Mouse (Mus musculus) right cerebral cortex, adult 18-20 months (tissue): ENCODE data around the gene Clca4b.
"Not testable (repeated sequence)": the region's sequence is repeated elsewhere in the genome, so short reads cannot be mapped to it uniquely, and the experiment has no call there.

ENCODE experiments used
- DNase-seq: peaks from one replicate; pipeline ENCODE4 v3.0.0; 2022; ENCODE audit warnings: mixed read lengths

Clca4b gene

DNA sequence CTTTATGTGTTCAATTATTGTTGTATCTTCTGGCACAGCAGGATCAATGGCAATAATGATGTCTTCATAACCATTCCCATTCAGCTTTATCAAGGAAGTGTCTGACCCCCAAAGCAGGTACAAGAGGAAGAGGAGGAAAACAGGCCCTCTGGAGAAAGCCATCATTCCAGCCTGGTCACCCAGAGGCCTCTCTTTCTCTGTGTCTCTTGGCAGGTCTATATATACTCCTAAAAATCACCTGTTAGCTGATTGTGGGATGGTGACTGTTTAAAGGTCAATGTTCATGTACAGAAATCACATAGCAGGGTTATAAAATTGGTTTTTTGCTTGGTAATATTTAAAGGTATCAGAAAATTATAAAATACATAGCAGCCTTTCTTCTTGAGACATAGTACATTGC, at the start of gene Clca4b:
TSS of gene Clca4b (minus strand) at position 195 of the 400 bp plus-strand sequence.
- DNase-seq, result no peak

DNA sequence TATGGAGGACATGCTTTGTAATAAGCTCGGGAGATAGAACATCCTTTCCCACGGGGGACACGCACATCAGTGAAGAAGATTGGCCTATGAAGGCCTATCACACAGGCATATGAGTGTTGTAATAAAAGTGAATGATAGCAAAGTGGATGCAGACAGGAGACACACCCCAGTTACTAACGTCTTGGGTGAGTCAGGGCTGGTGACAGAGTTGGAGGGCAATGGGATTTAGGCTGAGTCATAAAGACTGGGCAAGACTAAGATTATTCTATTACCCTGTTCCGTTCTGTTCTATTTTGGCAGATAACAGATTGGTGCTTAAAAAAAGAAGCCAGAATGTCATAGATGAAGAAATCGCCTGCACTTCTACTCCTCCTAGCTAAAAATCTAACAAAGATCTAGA, 48.2 kb upstream of the Clca4b start:
- DNase-seq, result no peak

DNA sequence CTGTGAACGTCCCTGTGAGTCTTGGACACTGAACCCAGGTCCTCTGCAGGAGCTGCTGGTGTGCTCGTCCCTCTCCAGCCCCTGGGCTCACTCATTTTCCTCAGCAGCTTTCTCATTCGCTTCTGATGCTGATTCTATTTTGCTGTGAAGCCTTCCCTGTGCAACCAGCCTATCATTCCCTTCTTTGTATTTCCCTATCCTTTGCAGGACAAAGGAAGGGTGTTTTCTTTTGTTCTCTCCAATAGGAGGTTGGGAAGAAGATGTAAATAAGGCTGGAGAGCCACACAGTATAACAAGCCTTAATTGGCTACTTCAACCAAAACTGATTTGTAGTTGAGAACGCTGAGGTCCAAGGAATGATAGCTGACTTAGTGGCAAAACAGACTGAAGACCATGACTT, 45.3 kb upstream of the Clca4b start:
- DNase-seq, result no peak

DNA sequence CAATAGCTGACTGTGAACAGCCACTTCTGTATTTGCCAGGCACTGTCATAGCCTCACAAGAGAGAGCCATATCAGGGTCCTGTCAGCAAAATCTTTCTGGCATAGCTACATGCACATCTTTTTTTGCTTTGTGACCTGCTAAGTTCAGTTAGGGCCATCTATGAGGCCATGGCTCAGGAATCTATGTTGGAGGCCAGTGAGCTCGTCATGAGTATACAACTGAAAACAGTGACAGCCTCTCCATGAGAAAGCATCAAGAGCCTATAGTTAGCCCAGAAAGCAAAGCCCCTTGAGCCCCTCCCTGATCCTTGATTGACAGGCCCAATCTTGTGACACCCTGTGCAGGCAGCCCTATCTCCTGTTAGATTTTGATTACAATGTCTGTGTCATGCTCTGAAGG, 43.8 kb upstream of the Clca4b start:
- DNase-seq, result no peak

DNA sequence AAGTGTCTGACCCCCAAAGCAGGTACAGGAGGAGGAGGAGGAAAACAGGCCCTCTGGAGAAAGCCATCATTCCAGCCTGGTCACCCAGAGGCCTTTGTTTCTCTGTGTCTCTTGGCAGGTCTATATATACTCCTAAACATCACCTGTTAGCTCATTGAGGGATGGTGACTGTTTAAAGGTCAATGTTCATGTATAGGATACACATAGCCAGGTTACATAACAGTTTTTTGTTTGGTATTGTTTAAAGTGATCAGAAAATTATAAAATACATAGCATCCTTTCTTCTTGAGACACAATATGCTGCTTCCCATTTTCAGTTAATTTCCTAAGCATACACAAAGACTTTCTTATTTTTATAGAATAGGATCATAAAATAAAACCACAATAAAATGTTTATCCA, 42.6 kb upstream of the Clca4b start, which contains the start of gene Clca4a:
TSS of gene Clca4a (minus strand) at position 101 of the 400 bp plus-strand sequence.
- DNase-seq, result no peak

DNA sequence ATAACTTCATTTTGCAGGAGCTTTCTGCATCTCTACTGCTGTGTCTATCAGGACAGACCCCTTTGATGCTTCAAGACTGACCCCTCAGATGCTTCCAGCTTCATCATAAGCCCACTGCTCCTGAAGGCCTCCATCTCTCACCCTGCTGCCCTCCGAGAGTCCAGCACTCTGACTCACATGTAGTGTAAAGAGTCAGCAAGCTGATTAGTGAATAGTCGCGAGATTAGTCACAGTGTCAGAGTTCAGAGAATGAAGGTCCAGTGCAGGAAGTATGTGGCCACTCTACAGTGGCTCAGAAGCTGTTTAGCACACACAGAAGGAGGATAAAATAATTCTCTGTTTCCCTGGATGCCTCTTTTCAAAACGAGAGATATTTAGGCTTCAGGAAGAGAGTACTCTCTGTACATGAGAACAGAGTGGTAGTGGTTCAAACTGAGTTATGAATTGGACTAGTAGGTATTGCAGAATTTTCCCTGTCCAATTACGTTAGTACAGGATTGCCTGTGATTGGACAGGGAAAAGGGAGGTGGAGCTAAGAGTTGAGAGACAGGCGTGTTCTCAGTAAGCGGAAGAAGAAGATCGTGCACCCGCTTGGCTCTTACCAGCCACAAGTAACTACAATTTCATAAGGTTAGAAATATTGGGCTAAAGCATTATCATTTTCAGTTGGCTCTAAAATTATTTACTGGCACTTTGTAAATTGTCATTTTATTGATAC, 39.4 kb upstream of the Clca4b start:
- DNase-seq, result no peak

DNA sequence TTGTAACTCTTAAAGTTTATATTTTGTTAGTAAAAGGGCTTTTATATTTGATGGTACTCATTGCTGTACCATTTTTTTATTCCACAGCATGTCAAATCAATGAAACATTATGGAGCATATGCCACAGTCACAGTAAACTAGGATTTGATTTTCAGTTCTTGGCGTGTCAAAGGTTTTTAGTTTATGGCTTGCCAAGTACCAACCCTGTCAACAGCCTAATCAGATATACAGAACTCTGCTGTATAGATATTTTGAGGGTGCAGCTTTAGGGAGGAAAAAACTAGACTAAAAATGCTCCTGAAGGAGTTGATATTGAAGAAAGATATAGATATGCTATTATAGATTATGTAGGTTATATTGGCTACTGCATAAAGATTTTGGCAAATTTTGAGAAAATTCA, 37.4 kb upstream of the Clca4b start:
- DNase-seq, result no peak

DNA sequence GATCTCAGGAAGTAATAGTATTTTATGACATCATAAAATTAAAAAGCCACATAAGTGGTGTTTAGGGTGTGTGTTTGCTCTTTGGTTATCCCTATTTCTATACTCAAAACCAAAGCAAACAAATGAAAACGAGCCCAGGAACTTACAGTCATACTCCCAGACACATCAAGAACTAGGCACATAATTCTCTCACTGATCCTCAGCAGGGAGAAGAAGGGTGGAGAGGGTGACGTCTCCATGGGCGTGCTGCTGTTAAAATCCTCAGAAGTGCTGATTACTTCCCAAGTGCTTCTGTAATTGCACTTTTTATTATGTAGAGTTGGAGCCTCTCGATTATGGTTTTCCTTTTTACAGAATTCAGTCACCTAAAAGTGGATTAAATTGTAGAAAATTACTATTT, 33.7 kb upstream of the Clca4b start:
- DNase-seq, result no peak

DNA sequence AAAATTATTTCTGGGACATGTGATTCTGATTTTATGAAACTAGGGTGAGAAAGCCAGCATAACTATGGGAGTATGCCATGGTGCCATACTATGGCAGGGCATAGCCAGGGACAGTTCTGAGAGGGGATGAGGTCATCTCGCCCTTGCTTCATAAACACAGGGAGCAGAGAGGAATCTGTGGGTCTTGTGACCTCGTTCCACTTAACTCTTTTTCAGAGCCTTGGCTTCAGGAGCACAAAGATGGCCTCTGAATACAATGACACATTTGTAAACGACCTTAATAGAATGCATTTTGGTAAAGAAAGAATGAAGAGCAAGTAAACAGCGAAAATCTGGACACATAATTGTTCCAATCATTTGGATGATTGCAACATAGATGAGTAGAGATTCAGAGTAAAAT, 18.5 kb upstream of the Clca4b start:
- no peak for DNase-seq

DNA sequence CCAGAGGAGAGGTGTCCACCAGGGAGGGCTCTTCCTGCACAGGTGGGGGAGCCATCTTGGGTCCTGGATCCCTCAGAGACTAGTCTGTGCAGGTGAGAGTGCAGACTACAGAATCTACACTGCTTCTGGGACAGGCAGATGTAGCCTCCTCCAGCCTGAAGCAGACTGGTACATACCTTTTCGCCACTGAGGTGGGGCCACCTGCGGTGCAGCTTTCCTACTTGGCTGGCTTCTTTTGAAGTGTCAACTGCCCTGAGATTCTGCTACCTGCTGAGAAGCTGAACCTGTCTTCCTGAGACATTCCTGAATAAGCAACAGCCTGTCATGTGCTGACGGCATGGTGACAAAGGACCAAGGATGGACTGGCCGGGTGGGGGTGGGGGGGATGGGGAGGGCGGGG, 15.0 kb upstream of the Clca4b start:
- not testable (repeated sequence) for DNase-seq

DNA sequence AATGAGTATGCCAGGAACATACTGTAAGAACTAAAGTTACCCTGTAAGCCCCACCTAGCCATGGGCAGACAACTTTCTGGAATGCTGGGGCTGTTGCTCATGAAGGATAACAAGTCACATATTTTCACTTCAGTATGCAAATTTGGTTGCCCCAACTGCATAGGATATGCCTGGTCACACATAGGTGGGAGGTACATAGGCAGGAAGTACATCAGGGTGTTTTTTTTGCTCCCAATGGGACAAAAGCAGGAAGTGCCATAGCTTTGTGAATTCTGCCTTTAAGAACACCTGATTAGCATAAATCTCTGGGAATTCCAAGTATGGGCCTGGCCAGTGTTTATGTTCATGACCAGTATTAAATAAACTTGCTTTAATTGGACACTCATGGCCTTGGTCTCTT, 1.3 kb upstream of the Clca4b start:
- not testable (repeated sequence) for DNase-seq

DNA sequence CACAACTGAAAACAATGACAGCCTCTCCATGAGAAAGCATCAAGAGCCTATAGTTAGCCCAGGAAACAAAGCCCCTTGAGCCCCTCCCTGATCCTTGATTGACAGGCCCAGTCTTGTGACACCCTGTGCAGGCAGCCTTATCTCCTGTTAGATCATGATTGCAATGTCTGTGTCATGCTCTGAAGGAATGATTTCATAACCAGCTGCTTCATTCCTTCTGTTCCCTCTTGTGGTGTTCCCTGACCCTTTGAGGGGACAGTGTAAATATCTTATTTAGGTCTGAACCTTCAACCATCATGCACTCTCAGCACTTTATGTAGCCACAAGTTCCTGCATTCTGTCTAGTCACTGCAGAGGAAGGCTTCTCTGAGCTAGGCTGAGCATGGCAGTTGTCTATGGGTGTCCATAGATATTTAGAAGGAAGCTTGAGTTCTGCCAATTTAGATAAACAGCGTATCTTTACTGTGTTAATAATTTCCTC, 722 bp upstream of the Clca4b start:
- DNase-seq, result no peak

DNA sequence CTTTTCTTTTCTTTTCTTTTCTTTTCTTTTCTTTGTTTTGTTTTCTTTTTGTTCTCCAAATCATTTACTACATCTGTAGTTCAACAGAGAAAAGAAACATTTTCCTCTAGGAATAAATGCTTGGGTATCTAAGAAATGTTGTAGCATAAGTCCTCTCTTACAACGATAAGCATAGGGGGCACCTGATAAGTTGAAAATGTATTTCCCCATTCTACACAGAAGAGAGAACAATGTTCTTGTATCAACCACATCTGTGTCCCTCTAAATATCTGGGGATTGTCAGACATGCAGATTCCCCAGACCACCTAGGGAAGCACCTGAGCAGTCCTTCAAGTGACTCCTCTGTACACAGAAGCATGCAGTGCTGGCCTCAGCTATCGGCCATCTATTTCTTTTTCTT, 18.3 kb downstream of the Clca4b start:
- no peak for DNase-seq

DNA sequence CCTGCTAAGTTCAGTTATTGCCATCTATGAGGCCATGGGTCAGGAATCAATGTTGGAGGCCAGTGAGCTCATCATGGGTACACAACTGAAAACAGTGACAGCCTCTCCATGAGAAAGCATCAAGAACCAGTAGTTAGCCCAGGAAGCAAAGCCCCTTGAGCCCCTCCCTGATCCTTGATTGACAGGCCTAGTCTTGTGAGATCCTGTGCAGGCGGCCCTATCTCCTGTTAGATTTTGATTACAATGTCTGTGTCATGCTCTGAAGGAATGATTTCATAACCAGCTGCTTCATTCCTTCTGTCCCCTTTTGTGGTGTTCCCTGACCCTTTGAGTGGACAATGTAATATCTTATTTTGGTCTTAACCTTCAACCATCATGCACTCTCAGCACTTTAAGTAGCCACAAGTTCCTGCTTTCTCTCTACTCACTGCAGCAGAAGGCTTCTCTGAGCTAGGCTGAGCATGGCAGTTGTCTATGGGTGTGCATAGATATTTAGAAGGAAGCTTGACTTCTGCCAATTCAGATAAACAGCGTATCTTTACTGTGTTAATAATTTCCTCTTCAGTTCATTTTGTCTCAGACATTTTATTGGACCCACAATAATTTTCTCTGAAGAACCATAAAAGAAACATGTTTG, 35.2 kb downstream of the Clca4b start:
- DNase-seq, result no peak

DNA sequence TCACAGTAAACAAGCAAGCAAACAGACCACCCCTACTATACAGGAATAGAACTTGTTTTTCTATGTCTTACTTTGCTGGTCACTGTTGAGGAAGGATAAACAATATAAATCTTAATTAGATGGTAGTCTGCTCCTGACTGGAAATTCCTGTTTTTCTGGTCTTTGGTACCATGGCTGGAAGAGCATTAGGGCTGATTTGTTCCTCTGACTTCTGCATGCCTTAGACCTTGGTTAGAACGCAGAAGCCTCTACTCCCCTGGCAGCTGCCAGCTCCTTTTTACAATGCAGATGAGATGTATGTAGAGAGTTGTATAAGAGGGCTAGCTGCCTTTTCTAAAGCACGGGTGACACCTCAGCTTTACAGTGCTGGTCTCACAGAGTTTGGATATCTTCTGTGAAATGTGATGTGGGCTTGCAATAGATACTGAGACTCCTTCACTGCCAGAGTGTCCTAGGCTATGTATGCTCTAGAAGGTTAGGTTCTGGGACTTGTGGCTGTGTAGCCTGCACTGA, 42.0 kb downstream of the Clca4b start:
- no peak for DNase-seq

DNA sequence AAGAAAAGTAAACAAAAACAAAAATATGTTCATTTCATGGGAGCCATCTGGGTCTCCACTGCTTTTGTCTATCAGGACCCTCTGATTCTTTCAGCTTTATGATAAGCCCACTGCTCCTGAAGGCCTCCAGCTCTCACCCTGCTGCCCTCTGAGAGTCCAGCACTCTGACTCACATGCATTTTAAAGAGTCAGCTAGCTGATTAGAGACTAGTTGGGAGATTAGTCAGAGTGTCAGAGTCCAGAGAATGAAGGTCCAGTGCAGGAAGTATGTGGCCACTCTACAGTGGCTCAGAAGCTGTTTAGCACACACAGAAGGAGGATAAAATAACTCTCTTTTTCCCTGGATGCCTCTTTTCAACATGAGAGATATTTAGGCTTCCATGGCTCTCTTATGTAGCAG, 45.4 kb downstream of the Clca4b start:
- no peak for DNase-seq

DNA sequence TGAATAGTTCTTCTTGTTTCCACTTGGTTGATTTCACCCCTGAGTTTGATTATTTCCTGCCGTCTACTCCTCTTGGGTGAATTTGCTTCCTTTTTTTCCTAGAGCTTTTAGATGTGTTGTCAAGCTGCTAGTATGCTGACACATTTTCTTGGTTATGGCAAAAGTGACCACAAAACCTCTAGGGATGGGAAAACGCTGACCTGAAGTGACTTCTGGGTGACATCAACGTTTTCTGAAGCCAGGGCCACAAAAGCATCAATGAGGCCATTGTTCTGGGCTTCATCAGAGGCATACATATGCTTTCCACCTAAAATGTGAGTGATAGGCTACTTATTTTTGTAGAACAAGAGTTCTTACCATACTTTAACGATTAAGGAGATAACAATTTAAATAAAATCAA, 60.3 kb downstream of the Clca4b start:
- DNase-seq, result not testable (repeated sequence)
